Comparison of ENCODE assay signal across 9 mouse cellular contexts in the genomic region with DNA sequence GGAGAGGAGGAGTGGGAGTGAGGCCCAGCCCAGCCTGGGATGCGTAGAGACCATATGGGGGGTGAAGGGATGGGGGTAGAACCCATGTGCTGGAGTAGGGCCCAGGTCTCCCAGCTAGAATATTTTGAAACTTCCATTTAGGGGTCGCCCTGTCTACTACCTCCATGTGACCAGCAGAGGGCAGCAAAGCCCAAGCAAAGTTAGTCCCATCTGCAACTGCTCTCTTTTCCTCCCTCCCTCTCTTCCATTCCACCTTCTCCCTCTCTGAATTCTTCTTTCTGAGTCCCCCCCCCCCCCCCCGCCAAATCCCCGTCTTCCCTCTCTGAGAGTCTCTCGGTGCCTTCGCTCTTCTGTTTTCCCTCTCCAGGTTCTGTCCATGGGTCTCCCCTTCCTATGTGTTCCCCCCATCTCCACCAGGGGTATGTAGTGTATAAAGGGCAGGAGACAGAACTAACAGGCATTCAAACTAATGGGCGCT. TPM values are rescaled to one million over a fixed set of nuclear protein-coding genes. Genes with fewer than 3 reads are reported as not detected.
DNase-seq lines count a peak whose midpoint lies in the region; ATAC-seq lines count a peak whose summit lies in the region.
"Had no signal": no experiment of that assay in that cellular context is flagged by ENCODE, and none has a peak within 500 bp of the region (broad histone marks: within the 10 kb centered on the region; RNA-seq: fewer than 3 reads in every experiment).

No protein-coding gene starts in this region.

- H3K9ac ChIP-seq in liver, embryonic 12.5 days, result no peak overlapping the region
- no peak overlapping the region for H3K9ac ChIP-seq in embryonic facial prominence, embryonic 13.5 days
- no peak overlapping the region for H3K9ac ChIP-seq in midbrain, embryonic 13.5 days (replicated peaks)

- no peak overlapping the region for H3K27ac ChIP-seq in liver, embryonic 12.5 days
- H3K27ac ChIP-seq in embryonic facial prominence, embryonic 13.5 days, result no peak overlapping the region
- H3K27ac ChIP-seq in midbrain, embryonic 13.5 days, result no peak overlapping the region

- no peaks in the 10 kb centered on the region for H3K4me1 ChIP-seq in liver, embryonic 12.5 days
- H3K4me1 ChIP-seq in embryonic facial prominence, embryonic 13.5 days, result peaks cover 3% of the 10 kb centered on the region; the same call in 1 of the 2 replicates
- H3K4me1 ChIP-seq in midbrain, embryonic 13.5 days (replicated peaks), result peaks cover 5% of the 10 kb centered on the region; the same call in 1 of the 2 replicates

- WGBS in liver, embryonic 12.5 days (ENCODE audit: insufficient replicate concordance), result 7% methylated on average over 6 of the region's 7 CpGs
- WGBS in embryonic facial prominence, embryonic 13.5 days, result 9% methylated on average over 6 of the region's 7 CpGs
- 5% methylated on average over 6 of the region's 7 CpGs for WGBS in midbrain, embryonic 13.5 days

- peak; percentile 65 for DNase-seq in liver
- DNase-seq in adrenal gland, postnatal 10 days, result peak; percentile 73
- DNase-seq in heart, postnatal 4 days, result peak; percentile 75
- DNase-seq in left cerebral cortex, postnatal 10 days (ENCODE audit: extremely low spot score in 1 of 2, low spot score in 2 of 2), result peak; percentile 55 to 67
- peak; percentile 78 for DNase-seq in splenic B cell, adult 2 months (ENCODE audit: low read depth, low spot score)

- no peaks in the 10 kb centered on the region for H3K36me3 ChIP-seq in liver, embryonic 12.5 days
- H3K36me3 ChIP-seq in embryonic facial prominence, embryonic 13.5 days, result no peaks in the 10 kb centered on the region
- H3K36me3 ChIP-seq in midbrain, embryonic 13.5 days, result no peaks in the 10 kb centered on the region
- H3K36me3 ChIP-seq in splenic B cell, adult 2 months (ENCODE audit: control insufficient read depth, insufficient read depth, low read length, poor library complexity, severe bottlenecking), result no peaks in the 10 kb centered on the region

- no peak for ATAC-seq in liver, embryonic 12.5 days
- no peak for ATAC-seq in embryonic facial prominence, embryonic 13.5 days (ENCODE audit: insufficient number of reproducible peaks, insufficient read depth, low FRiP score, low TSS enrichment, low read depth)
- peak; percentile 81 for ATAC-seq in midbrain, embryonic 13.5 days

- H3K27me3 ChIP-seq in liver, embryonic 12.5 days (replicated peaks), result peaks cover 11% of the 10 kb centered on the region; the same call in 1 of the 2 replicates
- H3K27me3 ChIP-seq in embryonic facial prominence, embryonic 13.5 days, result peaks cover 28% of the 10 kb centered on the region
- H3K27me3 ChIP-seq in midbrain, embryonic 13.5 days, result peaks cover 79% of the 10 kb centered on the region
- no peaks in the 10 kb centered on the region for H3K27me3 ChIP-seq in splenic B cell, adult 2 months (ENCODE audit: control insufficient read depth, insufficient read depth, low read length, poor library complexity, severe bottlenecking)

- H3K4me2 ChIP-seq in liver, embryonic 12.5 days, result no peak overlapping the region
- H3K4me2 ChIP-seq in embryonic facial prominence, embryonic 13.5 days, result peak overlapping the region; percentile 40
- H3K4me2 ChIP-seq in midbrain, embryonic 13.5 days (replicated peaks), result peak overlapping the region; percentile 34

- no peak overlapping the region for H3K4me3 ChIP-seq in liver, embryonic 12.5 days
- H3K4me3 ChIP-seq in embryonic facial prominence, embryonic 13.5 days, result no peak overlapping the region
- no peak overlapping the region for H3K4me3 ChIP-seq in midbrain, embryonic 13.5 days (replicated peaks)

- no peaks in the 10 kb centered on the region for H3K9me3 ChIP-seq in liver, embryonic 12.5 days (replicated peaks)
- H3K9me3 ChIP-seq in embryonic facial prominence, embryonic 13.5 days, result no peaks in the 10 kb centered on the region
- no peaks in the 10 kb centered on the region for H3K9me3 ChIP-seq in midbrain, embryonic 13.5 days

- intact Hi-C loops in left cerebral cortex, postnatal 10 days (cut with DNase I), result loop anchor here (1.0 kb wide), 1 partner anchor 138 kb away; no protein-coding TSS in a partner anchor

RNA-seq across cellular contexts. Expression of a gene that starts 20.4 kb away (rescaled TPM):
- polyA plus RNA-seq in liver, embryonic 12.5 days (2016; fragmentation: Nextera tagmentation; extraction: Ambion mirVana), result 0.08 TPM in 1 of 2 replicates, not detected in the other
- total RNA-seq in adrenal gland, postnatal 10 days (2021), result not detected
- 0.28 and 0.44 TPM in 2 replicates for polyA plus RNA-seq in embryonic facial prominence, embryonic 13.5 days (2015; fragmentation: Nextera tagmentation; extraction: Ambion mirVana)
- not detected for total RNA-seq in heart, postnatal 4 days (2021)
- total RNA-seq in left cerebral cortex, postnatal 10 days (2021), result not detected
- 78.5 and 84.6 TPM in 2 replicates for polyA plus RNA-seq in midbrain, embryonic 13.5 days (2015; fragmentation: Nextera tagmentation; extraction: Ambion mirVana)
- polyA plus RNA-seq: frontal cortex, adult 2 months had no signal
